Mouse (Mus musculus): ENCODE measurements around the gene Kcnip1.

DNA sequence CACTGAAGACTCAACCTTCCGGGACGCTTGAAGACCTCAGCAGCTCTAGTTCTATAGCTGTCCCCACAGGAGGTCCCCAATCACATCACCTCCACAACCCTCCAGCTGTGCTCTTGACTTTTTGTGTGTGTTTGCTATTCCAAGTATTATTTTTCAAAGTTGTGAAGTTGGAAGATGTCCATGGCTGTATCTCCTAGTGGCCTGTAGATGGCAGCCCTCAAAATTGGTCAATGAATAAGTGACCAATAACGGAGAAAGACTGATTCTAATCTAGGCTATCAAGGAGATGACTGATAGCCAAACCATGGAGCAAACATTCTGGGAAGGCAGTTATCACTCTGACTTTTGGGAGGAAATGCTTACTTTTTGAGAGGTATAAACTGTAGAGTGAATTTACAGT is 123.4 kb downstream of the Kcnip1 start:
- TF ChIP-seq CTCF (IDR thresholded peaks at IDR 0.05; ENCODE audit: low read depth) = no peak
- TF ChIP-seq EP300 (IDR thresholded peaks at IDR 0.05; ENCODE audit: low read depth) = no peak

Data from liver, embryonic 14.5 days (tissue).